Mouse (Mus musculus) bone marrow, adult 2 months (tissue): ENCODE results near the gene Trim47. TPM values are rescaled to one million over a fixed set of nuclear protein-coding genes. Genes with fewer than 3 reads are reported as not detected.

Source experiments
- H3K27ac ChIP-seq: fragments of 200-500 bp; 2 replicates; pipeline ENCODE4 v1.5.1; 2012; ENCODE audit warnings: low read depth, mild to moderate bottlenecking, control low read depth, inconsistent platforms, low read length; ENCODE audit not compliant: control insufficient read depth, poor library complexity, insufficient read depth
- H3K4me1 ChIP-seq: fragments of 200-500 bp; 2 replicates; pipeline ENCODE4 v1.6.1; 2011; ENCODE audit warnings: low read length; ENCODE audit not compliant: control insufficient read depth, insufficient read depth
- H3K4me3 ChIP-seq: fragments of 200-500 bp; replicated peaks from 2 replicates; pipeline ENCODE3; 2011; ENCODE audit warnings: mild to moderate bottlenecking, low read depth, low read length, control low read depth; ENCODE audit not compliant: control insufficient read depth
- CTCF ChIP-seq: fragments of 200-500 bp; IDR thresholded peaks from 2 replicates; pipeline ENCODE4 v1.5.1; 2011; ENCODE audit warnings: low read length, control low read depth; ENCODE audit not compliant: control insufficient read depth, insufficient read depth
- POLR2A ChIP-seq: fragments of 200-500 bp; IDR thresholded peaks from 2 replicates; pipeline ENCODE4 v1.6.1; 2011; ENCODE audit warnings: low read depth, mild to moderate bottlenecking, control low read depth, low read length, borderline replicate concordance; ENCODE audit not compliant: control insufficient read depth
- WGBS: fragments of 180-500 bp; shearing (Covaris S2); methylation state at CpG from one replicate; pipeline ENCODE4 v1.1.7; 2018; 5-methylcytosine and 5-hydroxymethylcytosine counted together
- polyA plus RNA-seq: library from polyadenylated mRNA; stranded (reverse); fragments of >200 nt; gene quantifications from 2 replicates; pipeline ENCODE4 v1.2.4, GENCODE M21; 2011; ENCODE audit warnings: low replicate concordance; ENCODE audit not compliant: missing spikeins, insufficient read depth, insufficient read length

Trim47 gene
- polyA plus RNA-seq, 1 experiment = 8.9 TPM

GRCm38 (mm10) chr11:116117819-116118218, 9.2 kb downstream of the Trim47 start:
- Histone ChIP-seq H3K4me1 (no peaks in the 10 kb centered on the region; the same call in 1 of the 2 replicates), H3K4me3 (no peak overlapping the region), H3K27ac (no peak overlapping the region)
- TF ChIP-seq POLR2A (no peak), CTCF (peak; percentile 10; the same call in 1 of the 2 replicates)

GRCm38 (mm10) chr11:116117241-116117640, 9.8 kb downstream of the Trim47 start:
- whole genome bisulfite sequencing = 65% methylated on average over 12 of the region's 12 CpGs
- no peak overlapping the region for H3K27ac ChIP-seq
- TF ChIP-seq POLR2A (no peak), CTCF (no peak)
- no peak overlapping the region for H3K4me3 ChIP-seq
- H3K4me1 ChIP-seq = no peaks in the 10 kb centered on the region; the same call in 1 of the 2 replicates

- Histone ChIP-seq H3K4me3 (no peak overlapping the region), H3K27ac (no peak overlapping the region), H3K4me1 (no peaks in the 10 kb centered on the region)
- TF ChIP-seq CTCF = no peak
- no peak for TF ChIP-seq POLR2A
- 89% methylated on average over 19 of the region's 19 CpGs for WGBS
Measured at GRCm38 (mm10) chr11:116111611-116112203, 15.3 kb downstream of the Trim47 start.

- H3K27ac ChIP-seq = no peak overlapping the region
- WGBS = 77% methylated on average over 4 of the region's 4 CpGs
- TF ChIP-seq CTCF (no peak), POLR2A (no peak)
- no peaks in the 10 kb centered on the region for H3K4me1 ChIP-seq
- H3K4me3 ChIP-seq = no peak overlapping the region
Measured at GRCm38 (mm10) chr11:116111067-116111466, 15.9 kb downstream of the Trim47 start.

- TF ChIP-seq CTCF = no peak
- no peak for TF ChIP-seq POLR2A
- H3K27ac ChIP-seq = 0 out of 2 replicates have a peak overlapping the region, but pooled peaks have one; percentile 33
- 10% methylated on average over 10 of the region's 10 CpGs for WGBS
Measured at GRCm38 (mm10) chr11:116110540-116110939, 16.5 kb downstream of the Trim47 start.

GRCm38 (mm10) chr11:116110131-116110530, 16.9 kb downstream of the Trim47 start:
- Histone ChIP-seq H3K27ac (peak overlapping the region; percentile 33; the same call in 1 of the 2 replicates), H3K4me1 (no peaks in the 10 kb centered on the region), H3K4me3 (peak overlapping the region; percentile 18)
- TF ChIP-seq CTCF (no peak), POLR2A (no peak; the same call in 1 of the 2 replicates)
- under 1% methylated on average over 35 of the region's 35 CpGs for WGBS

More at GRCm38 (mm10) chr11:116110540-116110939, 16.5 kb downstream of the Trim47 start:
- H3K4me3 ChIP-seq = no peak overlapping the region
- no peaks in the 10 kb centered on the region for H3K4me1 ChIP-seq

- H3K27ac ChIP-seq = peak overlapping the region; percentile 33; the same call in 1 of the 2 replicates
- H3K4me1 ChIP-seq = no peaks in the 10 kb centered on the region
- peak overlapping the region; percentile 38 for H3K4me3 ChIP-seq
- TF ChIP-seq POLR2A (no peak), CTCF (no peak)
- WGBS = under 1% methylated on average over 70 of the region's 70 CpGs
Measured at GRCm38 (mm10) chr11:116109441-116110081, 17.4 kb downstream of the Trim47 start.

GRCm38 (mm10) chr11:116108464-116109137, 18.4 kb downstream of the Trim47 start:
- no peak overlapping the region; the same call in 1 of the 2 replicates for H3K27ac ChIP-seq
- no peak overlapping the region for H3K4me3 ChIP-seq
- WGBS = 39% methylated on average over 23 of the region's 23 CpGs
- TF ChIP-seq CTCF (no peak), POLR2A (no peak)
- H3K4me1 ChIP-seq = no peaks in the 10 kb centered on the region; the same call in 1 of the 2 replicates

GRCm38 (mm10) chr11:116107777-116108285, 19.2 kb downstream of the Trim47 start:
- 79% methylated on average over 19 of the region's 19 CpGs for WGBS
- Histone ChIP-seq H3K27ac (no peak overlapping the region), H3K4me3 (no peak overlapping the region), H3K4me1 (no peaks in the 10 kb centered on the region; the same call in none of the 2 replicates)
- TF ChIP-seq POLR2A = no peak
- no peak for TF ChIP-seq CTCF
